Mouse (Mus musculus) heart, embryonic 11.5 days (tissue): Measurements from ENCODE around the gene Pip5k1c. TPM values are rescaled to one million over a fixed set of nuclear protein-coding genes. Genes with fewer than 3 reads are reported as not detected.

Source experiments
- ATAC-seq: fragments of 200-750 bp; cut with Nextera tagmentation; replicated peaks from 2 replicates; pipeline ENCODE4 v1.8.0; 2017; ENCODE audit warnings: moderate library complexity; ENCODE audit not compliant: insufficient number of reproducible peaks, low FRiP score, low TSS enrichment
- H3K27ac ChIP-seq: fragments of 300-500 bp; sonication (generic); 2 replicates; pipeline ENCODE4 v1.5.1; 2014; ENCODE audit warnings: mild to moderate bottlenecking, low read depth, low read length
- H3K27me3 ChIP-seq: fragments of 300-500 bp; sonication (generic); 2 replicates; pipeline ENCODE4 v1.6.1; 2014; ENCODE audit warnings: mild to moderate bottlenecking, low read length, mixed read lengths; ENCODE audit not compliant: control insufficient read depth, insufficient read depth
- H3K36me3 ChIP-seq: fragments of 300-500 bp; sonication (generic); 2 replicates; pipeline ENCODE4 v1.6.1; 2014; ENCODE audit warnings: mild to moderate bottlenecking, low read length, moderate library complexity, mixed read lengths; ENCODE audit not compliant: control insufficient read depth, insufficient read depth
- H3K4me1 ChIP-seq: fragments of 300-500 bp; sonication (generic); 2 replicates; pipeline ENCODE4 v1.6.1; 2014; ENCODE audit warnings: low read length; ENCODE audit not compliant: control insufficient read depth, insufficient read depth
- H3K4me2 ChIP-seq: fragments of 300-500 bp; sonication (generic); 2 replicates; pipeline ENCODE4 v1.6.1; 2014; ENCODE audit warnings: mild to moderate bottlenecking, moderate library complexity
- H3K4me3 ChIP-seq: fragments of 300-500 bp; sonication (generic); 2 replicates; pipeline ENCODE4 v1.5.1; 2014; ENCODE audit warnings: low read depth, low read length
- H3K9ac ChIP-seq: fragments of 300-500 bp; sonication (generic); 2 replicates; pipeline ENCODE4 v1.6.1; 2014; ENCODE audit warnings: mild to moderate bottlenecking, low read depth, low read length, moderate library complexity
- H3K9me3 ChIP-seq: fragments of 300-500 bp; sonication (generic); replicated peaks from 2 replicates; pipeline ENCODE4 v1.6.1; 2016; ENCODE audit warnings: low read length; ENCODE audit not compliant: control insufficient read depth
- WGBS: fragments of 180-500 bp; shearing (Covaris S2); extraction: QIAGEN DNeasy Blood & Tissue Kit; methylation state at CpG from one replicate; pipeline ENCODE4 v1.1.7; 2014; ENCODE audit not compliant: insufficient replicate concordance; 5-methylcytosine and 5-hydroxymethylcytosine counted together
- polyA plus RNA-seq: library from polyadenylated mRNA; unstranded; fragments of >200 nt; fragmentation: Nextera tagmentation; extraction: Ambion mirVana; gene quantifications from 2 replicates; pipeline ENCODE4 v1.2.1, GENCODE M21; 2014

The Pip5k1c gene
- polyA plus RNA-seq, 1 experiment from 2014 or later: 30.2 TPM

DNA sequence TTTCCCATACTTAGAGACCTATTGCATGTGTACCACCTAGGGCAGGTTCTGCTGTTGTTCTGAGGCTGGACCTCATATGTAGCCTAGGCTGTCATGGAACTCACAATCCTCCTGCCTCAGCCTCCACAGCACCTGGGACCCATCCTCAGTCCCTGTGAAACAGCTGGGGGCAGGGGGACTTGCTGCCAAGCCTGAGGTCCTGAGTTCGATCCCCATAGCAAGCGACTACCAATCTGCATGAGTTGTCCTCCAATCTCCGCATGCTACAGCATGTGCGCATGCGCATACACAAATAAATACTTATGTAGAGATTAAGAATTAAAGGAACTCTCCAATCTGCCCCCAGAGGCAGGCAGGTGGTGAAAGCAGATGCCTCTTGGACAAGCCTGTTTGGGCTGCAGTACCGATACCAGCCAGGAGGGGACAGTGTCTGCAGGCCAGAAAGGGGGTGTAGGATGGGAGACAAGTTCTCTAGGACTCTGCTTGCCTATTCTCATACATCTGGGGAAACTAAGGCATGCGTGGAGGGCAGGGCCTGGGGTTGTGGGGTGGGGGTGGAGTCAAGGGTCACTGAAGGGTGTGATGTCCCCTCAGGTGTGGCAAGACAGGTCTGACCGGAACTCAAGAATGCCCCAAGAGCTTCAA, 5.1 kb upstream of the Pip5k1c start:
- Histone ChIP-seq H3K4me1 (peaks cover 8% of the 10 kb centered on the region; the same call in 1 of the 2 replicates), H3K27me3 (peaks cover 62% of the 10 kb centered on the region)
- 49% methylated on average over 8 of the region's 8 CpGs for whole genome bisulfite sequencing

DNA sequence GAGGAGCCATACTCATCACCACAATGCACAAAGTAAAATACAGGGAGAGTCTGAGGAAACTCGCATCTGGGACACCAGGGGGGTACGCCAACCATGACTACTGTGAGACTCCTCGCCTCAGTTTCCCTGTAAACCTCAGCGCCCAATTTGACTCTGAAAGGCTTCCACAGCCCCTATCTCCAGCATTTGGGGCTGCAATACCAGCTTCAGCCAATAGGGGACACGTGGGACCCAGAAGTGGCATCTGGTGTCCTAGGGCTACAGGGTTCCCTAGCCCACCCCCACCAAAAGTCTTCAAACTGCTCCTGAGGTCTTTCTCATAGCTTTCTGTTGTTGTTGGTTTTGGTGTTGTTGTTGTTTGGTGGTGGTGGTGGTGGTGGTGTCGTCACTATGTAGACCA, 4.2 kb upstream of the Pip5k1c start:
- Histone ChIP-seq H3K9ac (no peak overlapping the region), H3K4me3 (no peak overlapping the region), H3K4me1 (peaks cover 10% of the 10 kb centered on the region), H3K27me3 (peaks cover 52% of the 10 kb centered on the region), H3K4me2 (no peak overlapping the region), H3K9me3 (no peaks in the 10 kb centered on the region), H3K27ac (no peak overlapping the region), H3K36me3 (no peaks in the 10 kb centered on the region)
- 20% methylated on average over 6 of the region's 6 CpGs for WGBS
- no peak for ATAC-seq

More for the DNA sequence above, 5.1 kb upstream of the Pip5k1c start:
- no peak overlapping the region for H3K9ac ChIP-seq
- no peaks in the 10 kb centered on the region for H3K9me3 ChIP-seq
- H3K4me2 ChIP-seq: no peak overlapping the region
- no peak overlapping the region for H3K27ac ChIP-seq
- no peaks in the 10 kb centered on the region for H3K36me3 ChIP-seq
- no peak for ATAC-seq
- H3K4me3 ChIP-seq: no peak overlapping the region

DNA sequence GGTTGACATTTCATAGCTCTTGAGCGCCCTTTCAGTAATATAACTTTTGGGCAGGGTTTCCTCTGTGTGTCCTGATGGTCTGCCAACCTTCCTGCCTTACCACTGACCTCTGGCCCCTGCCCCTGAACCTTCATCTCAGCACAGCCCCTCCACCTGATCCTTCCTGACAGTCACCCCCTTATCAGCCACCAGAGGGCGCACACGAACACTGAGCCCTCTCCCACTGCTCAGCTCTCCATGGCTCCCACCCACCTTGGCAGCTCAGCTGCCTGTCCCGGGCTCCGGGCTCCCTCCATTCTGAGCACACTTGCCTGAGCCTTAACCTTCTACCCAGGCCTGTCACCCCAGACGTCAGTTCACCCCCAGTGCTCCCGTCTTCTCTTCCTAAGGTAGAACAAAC, 3.5 kb upstream of the Pip5k1c start:
- Histone ChIP-seq H3K9me3 (no peaks in the 10 kb centered on the region), H3K9ac (no peak overlapping the region), H3K4me1 (peaks cover 17% of the 10 kb centered on the region), H3K4me2 (no peak overlapping the region), H3K27me3 (peaks cover 46% of the 10 kb centered on the region), H3K4me3 (no peak overlapping the region), H3K36me3 (no peaks in the 10 kb centered on the region), H3K27ac (no peak overlapping the region)
- no peak for ATAC-seq
- 3% methylated on average over 7 of the region's 7 CpGs for WGBS

DNA sequence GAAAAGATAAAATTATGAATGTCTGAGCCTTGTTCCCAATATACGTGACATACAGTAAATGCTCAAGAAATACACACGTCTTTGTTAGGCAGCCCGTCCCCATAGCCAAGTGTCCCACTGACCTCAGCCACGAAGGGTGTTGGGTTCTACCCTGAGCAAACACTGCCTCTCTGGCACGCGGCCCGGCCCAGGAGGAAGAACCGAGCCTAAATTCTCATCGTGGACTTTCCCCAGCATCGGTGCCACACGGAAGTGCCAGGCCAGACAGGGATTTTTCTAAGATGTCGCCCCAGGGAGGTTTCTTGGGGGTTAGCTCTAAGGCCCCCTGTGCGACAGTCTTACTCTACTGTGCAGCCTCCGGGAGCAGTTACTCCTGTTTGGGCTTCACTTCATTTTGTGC, 3.0 kb upstream of the Pip5k1c start:
- no peak for ATAC-seq
- H3K36me3 ChIP-seq: no peaks in the 10 kb centered on the region
- H3K9ac ChIP-seq: no peak overlapping the region
- H3K4me3 ChIP-seq: no peak overlapping the region
- H3K27ac ChIP-seq: no peak overlapping the region
- H3K27me3 ChIP-seq: peaks cover 40% of the 10 kb centered on the region
- H3K9me3 ChIP-seq: no peaks in the 10 kb centered on the region
- WGBS: 66% methylated on average over 14 of the region's 14 CpGs
- peaks cover 22% of the 10 kb centered on the region for H3K4me1 ChIP-seq
- no peak overlapping the region for H3K4me2 ChIP-seq

DNA sequence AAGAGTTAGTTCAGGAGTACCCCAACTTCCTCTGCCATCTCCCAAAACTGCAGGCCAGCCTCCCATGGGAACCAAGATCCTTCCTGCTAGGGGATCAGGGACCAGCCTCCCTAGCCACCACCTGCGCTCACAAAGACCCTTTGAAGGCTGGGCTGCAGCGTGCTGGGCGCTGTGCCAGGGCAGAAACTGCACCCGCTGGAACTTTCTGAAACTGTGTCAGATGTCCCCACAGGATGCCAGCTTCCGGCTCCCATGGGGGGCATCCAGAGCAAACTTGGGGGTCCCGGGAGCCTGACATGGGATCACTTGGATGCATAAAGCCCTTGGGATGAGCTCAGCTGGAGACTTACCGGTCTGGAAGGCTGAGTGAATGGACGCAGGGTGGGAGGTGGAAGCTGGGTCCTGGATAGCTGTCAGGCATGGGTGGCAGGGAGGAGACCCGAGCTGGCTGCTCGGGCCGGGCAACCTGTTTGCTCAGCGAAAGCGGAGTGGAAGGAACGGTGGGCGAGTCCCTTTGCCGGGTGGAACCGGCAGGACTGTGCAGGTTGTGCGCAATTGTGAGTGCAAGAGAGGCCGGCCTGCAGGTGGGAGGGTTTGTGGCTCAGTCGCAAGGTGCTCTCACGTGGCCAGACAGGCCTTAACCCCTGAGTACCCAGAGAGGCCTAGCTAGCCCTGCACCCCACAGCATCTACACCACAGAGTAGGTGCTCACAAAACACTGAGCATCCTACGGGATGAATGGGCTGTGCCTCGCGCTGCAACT, 1.9 kb upstream of the Pip5k1c start:
- H3K4me3 ChIP-seq: no peak overlapping the region
- H3K27me3 ChIP-seq: peaks cover 32% of the 10 kb centered on the region
- H3K9me3 ChIP-seq: no peaks in the 10 kb centered on the region
- H3K4me2 ChIP-seq: no peak overlapping the region
- H3K36me3 ChIP-seq: no peaks in the 10 kb centered on the region
- no peak overlapping the region for H3K9ac ChIP-seq
- H3K4me1 ChIP-seq: peaks cover 32% of the 10 kb centered on the region
- WGBS: 19% methylated on average over 24 of the region's 24 CpGs
- ATAC-seq: no peak
- no peak overlapping the region for H3K27ac ChIP-seq

DNA sequence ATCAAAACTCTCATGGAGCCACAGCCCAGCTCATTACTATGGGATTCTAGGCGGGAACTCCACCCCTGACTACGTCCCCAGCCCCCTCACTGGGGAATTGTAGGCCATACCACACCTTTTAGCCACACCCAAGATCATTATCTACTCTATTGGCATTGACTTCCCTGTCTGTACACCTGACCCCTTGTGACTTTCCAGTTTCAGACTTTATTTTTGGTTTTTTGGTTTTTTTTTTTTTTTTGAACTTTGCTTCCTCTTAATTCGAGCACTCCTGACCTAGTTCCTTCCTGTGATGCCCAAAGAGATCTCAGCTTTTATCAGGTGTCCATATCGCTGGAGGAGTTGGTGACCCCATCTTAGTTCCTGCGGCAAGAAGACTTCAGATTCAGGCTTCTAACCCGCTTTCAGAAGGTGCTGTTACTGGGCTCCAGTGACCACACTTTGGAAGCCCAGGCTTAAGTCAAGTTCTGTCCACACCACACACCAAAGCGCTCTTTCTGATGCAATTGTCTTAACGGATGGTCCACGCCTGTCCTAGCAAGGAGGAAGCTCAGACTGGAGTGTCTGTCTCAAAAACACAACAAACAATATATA, 1.2 kb upstream of the Pip5k1c start, which contains the start of gene Tjp3:
TSS of gene Tjp3 (minus strand) at position 71 of the 594 bp plus-strand sequence.
- H3K27ac ChIP-seq: no peak within 1 kb of the TSS
- ATAC-seq: no peak
- WGBS: 72% methylated on average over 9 of the region's 9 CpGs
- 0 out of 2 replicates have a peak within 1 kb of the TSS, but pooled peaks have one; percentile 80 for H3K4me3 ChIP-seq
- peaks cover 33% of the 10 kb centered on the region for H3K4me1 ChIP-seq
- H3K4me2 ChIP-seq: peak within 1 kb of the TSS; percentile 19; the same call in 1 of the 2 replicates
- H3K9me3 ChIP-seq: no peaks in the 10 kb centered on the region
- no peaks in the 10 kb centered on the region for H3K36me3 ChIP-seq
- H3K27me3 ChIP-seq: peaks cover 32% of the 10 kb centered on the region
- H3K9ac ChIP-seq: no peak within 1 kb of the TSS

DNA sequence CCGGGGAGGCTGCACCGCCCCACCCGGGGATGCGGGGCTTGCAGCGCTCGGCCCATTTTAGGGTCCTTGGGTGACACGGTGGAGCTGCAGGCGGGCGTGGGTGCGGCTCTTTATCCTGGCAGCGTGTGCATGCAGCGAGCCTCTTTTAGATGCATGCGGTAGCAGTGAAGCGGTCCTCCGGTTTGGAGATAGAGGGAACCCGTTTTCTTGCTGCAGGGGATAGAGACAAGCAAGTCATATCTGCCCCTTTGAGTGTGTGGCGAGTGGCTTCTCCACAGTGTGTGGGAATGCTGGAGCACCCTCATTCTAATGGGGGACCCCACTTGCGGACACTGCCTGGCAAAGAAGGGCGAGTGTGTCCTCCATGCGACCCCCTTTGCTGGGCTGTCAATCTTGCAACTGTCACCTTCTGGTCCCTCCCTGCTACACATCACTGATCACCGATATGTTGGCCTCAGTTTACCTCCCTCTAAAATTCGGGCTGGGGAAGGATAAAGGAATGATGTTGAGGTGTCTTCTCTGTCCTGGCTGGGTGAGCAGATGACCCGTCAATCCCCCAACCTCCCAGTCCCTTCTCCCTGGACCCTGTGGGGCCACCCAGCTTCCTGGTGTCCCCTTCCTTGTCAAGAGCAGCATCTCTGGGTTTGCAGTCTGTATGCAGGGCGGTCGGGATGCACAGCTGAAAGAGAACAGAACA, 719 bp downstream of the Pip5k1c start:
- H3K4me1 ChIP-seq: peaks cover 43% of the 10 kb centered on the region
- no peak; the same call in 1 of the 2 replicates for ATAC-seq
- 3% methylated on average over 25 of the region's 25 CpGs for WGBS

DNA sequence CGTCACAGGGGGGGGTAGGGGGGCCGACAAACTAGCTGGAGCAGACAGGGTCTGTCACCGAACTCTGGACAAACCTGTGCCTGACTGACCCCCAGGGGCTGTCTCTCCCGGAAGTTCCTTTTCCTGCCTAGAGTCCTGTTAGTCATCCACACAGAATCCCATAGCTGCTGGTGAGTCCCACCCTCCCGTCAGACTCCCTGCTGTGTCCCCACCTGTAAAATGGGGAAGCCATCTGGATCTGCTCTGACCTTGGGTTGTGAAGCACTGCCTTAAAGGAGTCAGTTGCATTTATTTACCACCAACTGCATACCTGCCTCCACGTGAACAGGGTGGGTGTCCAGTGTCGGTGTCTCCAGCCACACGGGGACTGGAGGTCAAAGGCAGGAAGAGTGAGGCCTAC, 1.7 kb downstream of the Pip5k1c start:
- Histone ChIP-seq H3K9me3 (no peaks in the 10 kb centered on the region), H3K36me3 (no peaks in the 10 kb centered on the region), H3K27ac (no peak overlapping the region), H3K9ac (peak overlapping the region; percentile 79; the same call in 1 of the 2 replicates), H3K27me3 (peaks cover 24% of the 10 kb centered on the region), H3K4me2 (peak overlapping the region; percentile 96), H3K4me3 (peak overlapping the region; percentile 80; the same call in 1 of the 2 replicates), H3K4me1 (peaks cover 47% of the 10 kb centered on the region)
- 48% methylated on average over 8 of the region's 8 CpGs for WGBS
- no peak for ATAC-seq

More for the DNA sequence above, 719 bp downstream of the Pip5k1c start:
- Histone ChIP-seq H3K4me2 (peak overlapping the region; percentile 96), H3K27ac (peak overlapping the region; percentile 51; the same call in 1 of the 2 replicates), H3K9me3 (no peaks in the 10 kb centered on the region), H3K9ac (peak overlapping the region; percentile 79), H3K36me3 (no peaks in the 10 kb centered on the region), H3K4me3 (peak overlapping the region; percentile 80), H3K27me3 (peaks cover 27% of the 10 kb centered on the region)
